Mouse (Mus musculus): ENCODE measurements around the gene Zfp69.

DNA sequence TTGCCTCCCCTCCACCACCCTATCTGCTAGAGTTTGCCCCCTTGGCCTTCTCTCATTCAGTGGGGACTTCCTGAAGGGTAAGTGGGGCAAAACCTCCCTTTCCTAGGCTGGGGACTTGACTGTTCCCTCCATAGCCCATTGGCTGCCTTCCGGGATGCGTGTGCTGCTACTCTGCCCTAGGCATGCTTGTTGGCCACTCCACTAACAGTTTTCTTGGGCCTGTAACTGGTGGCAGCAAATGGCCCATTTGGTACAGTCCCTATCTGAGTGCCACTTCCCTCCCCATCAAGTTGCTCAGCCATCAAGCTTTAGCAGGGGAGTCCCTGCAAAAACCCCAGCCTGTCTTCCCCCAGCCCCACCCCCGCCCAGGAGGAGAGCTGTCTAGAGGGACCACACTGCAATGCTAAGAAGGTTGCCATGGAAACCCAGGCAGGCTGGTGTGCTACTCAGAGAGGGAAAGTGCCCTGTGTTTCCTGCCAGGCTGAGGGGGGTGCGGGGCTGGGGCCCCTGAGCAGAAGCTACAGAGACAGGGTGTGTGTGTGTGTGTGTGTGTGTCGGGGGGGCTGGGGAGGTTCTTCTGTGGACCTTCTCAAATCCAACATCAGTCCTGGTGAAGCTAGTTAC is 69.4 kb downstream of the Zfp69 start:
- TF ChIP-seq CTCF (IDR thresholded peaks at IDR 0.05; ENCODE audit: low read depth, low read length), result no peak
- TF ChIP-seq GATA2 (IDR thresholded peaks at IDR 0.05; ENCODE audit: borderline replicate concordance, low read depth, low read length), result no peak
